Mouse (Mus musculus) kidney, postnatal 25 days (tissue): ENCODE results near the gene Muc1.
"Not testable (repeated sequence)": the region's sequence is repeated elsewhere in the genome, so short reads cannot be mapped to it uniquely, and the experiment has no call there.

Source experiments
- DNase-seq, 2 experiments: peaks; one replicate each; pipeline ENCODE4 v3.0.0; 2021; ENCODE audit warnings: mixed read lengths in 2 of 2

Muc1 gene

DNA sequence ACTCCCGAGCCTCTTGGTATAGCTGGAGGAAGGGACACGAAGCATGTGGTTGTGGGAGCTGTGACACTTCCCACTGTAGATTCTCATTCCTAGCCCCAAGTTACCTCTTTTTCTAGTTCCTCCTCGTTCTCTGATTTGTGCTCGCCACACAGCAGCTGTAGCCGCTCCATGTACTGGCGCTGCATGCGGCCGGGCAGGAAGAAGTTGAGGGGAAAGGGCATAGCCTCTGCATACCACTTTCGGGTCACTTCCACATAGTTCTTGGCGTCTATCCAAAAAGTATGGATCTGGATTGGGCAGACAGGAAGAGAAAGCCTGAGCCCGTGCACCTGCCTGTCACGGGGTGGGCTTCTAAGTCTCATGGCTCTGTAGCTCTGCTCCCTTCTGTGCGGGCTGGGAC, 18.7 kb upstream of the Muc1 start:
- peak in 1 of 2 experiments; percentile 58 for DNase-seq

DNA sequence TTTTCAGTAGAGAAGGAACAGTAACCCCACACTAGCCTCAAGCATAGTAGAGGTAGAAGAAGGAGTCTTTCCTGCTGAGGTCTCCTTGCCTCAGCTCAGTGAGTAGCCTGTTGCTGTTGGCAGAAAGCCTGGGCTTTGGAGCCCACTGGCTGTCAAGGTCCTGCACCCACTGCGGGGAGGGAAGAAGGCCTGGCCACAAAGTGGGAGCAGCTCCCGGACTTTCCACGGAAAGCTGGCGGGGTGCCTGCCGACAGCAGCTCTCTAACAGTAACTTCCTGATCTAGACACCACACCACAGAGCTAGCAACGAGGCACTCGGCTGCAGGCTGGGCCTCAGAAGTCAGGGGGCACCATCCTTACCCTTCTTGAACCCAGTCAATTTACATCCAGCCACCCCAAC, 18.1 kb upstream of the Muc1 start:
- DNase-seq = peak; percentile 61 to 77

DNA sequence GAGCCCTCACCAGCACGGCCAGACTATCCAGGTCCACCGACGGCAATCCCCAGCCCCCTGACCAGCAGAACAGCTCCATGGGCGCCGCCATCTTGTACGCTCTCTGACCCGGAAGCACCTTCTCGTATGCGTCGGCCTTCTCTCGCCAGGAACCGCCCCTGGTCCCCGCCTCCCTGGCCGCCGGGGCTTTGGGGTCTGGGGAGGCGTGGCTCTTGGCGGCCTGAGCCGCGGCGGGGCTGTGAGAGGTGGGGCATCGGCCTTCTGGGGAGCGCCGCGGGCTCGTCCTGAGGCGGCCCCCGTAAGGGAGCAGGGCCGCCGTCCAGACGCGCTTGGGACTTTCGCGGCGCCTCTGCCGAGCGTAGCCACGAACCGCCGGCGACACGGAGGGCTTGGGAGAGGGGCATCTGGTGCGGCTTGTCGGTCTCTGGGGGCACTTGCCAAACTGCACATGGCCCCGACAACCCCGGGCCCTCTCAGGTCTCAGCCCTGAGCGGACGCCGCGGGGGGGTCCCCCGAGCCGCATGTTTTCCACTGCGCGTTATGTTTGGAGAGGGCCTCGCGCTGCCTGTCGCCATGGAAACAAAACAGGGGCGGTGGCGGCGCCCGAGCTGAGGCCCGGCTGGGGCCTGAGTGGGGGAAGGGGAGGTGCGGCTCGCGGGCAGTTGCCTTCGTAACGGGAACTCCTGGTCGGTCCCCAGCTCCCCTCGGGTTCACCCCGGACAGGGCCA, 14.9 kb upstream of the Muc1 start:
- DNase-seq = peak; percentile 95 to 96

DNA sequence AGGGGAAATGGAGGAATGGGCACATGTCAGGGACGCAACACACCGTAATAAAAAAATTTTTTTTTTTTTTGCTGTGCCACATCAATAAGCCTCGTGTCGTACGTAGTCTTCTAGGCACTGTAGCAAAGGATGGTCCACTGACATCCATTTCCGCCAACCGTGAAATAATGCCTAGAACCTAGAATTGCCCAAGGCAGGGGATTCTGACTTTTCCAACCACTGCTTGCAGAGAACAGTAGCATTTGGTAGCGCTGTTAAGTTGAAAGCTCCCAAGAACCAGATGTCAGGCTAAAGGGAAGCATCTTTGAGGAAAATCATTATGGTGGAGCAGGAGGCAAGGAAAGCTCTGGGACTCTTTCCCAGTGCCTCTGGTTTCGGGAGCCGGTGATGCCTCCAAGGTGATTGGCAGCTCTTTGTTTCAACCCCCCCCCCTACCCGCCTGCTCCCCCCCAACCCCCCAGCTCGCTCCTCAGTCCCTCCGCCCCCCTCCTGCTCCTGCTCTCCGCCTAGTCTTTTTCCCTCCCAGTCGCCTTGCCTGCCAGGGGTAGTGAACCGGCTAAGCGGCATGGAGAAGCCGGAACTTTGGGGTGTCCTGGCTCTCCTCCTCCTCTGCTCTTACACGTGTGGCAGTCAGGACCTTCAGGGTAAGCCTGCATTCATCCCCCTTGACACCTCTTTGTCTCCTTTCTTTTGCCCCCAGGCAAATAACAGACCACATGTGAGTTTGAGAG, 14.0 kb upstream of the Muc1 start, which contains the start of gene Thbs3:
TSS of gene Thbs3 (plus strand) at position 500 of the 731 bp plus-strand sequence.
- no peak for DNase-seq

DNA sequence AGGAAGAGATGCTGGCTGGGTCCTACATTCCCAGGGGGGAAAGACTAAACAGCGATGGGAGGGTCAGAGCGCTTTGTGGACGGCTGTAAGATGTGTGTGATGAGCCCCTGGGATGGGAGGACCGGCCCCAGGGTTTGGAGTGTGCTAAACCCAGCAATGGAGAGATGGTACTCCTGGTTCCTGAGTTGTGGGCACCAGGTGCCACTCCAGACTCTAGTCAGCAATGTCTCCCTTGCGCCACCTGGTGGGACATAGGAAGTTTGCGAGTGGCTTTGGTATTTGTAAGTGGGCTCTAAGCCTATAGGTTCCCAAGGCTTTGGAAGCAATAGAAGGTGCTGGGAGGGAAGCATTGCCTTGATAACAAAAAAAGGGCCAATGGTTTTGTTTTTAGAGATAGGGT, 13.0 kb upstream of the Muc1 start:
- peak; percentile 88 to 93 for DNase-seq

DNA sequence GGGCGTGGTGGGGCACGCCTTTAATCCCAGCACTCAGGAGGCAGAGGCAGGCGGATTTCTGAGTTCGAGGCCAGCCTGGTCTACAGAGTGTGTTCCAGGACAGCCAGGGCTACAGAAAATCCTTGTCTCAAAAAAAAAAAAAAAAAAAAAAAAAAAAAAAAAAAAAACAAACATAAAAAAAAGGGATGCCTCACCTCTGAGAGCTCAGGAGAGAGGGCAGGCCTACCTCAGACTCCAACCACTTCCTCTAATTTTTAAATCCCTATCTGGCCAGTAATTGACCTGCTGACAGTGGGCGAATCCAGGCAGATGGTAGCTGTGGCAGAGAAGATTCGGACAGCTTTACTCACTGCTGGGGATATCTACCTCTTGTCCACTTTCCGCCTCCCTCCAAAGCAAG, 12.4 kb upstream of the Muc1 start:
- DNase-seq = not testable (repeated sequence)

DNA sequence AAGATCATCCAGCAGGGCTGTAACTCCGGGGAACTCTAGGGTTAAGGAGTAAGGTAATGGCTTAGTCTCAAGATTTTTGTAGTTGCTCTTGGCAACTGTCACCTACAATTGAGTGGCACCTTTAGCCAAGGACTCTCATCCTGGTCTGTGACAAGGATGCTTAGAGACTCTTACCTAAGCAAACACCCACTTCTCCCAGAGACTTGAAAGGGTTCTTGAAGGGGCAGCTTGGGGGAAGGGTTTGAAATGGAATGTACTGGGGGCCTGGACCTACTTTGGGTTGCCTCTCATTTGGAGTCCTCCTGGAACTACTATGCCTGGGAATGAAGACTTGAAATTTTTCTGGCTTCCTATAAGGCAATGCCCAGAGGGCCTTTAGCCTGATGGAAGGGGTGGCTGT, 10.6 kb upstream of the Muc1 start:
- DNase-seq = no peak

DNA sequence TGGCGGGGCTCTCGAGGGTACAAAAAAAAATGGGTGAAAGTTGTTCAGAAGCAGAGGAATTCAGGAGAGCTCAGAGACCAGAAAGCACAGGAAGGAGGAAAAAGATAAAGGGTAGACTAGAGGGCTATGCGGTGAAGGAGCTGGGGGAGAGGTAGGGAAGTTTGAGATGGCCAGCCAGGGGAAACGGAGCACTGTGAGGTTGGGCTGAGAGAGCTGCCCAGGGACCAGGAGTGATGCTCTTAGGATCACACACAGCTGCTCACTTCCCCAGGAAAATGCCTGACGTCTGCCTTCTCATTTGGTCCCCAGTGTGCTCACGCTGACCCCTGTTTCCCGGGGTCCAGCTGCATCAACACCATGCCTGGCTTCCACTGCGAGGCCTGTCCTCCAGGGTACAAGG, 9.3 kb upstream of the Muc1 start:
- DNase-seq = no peak

DNA sequence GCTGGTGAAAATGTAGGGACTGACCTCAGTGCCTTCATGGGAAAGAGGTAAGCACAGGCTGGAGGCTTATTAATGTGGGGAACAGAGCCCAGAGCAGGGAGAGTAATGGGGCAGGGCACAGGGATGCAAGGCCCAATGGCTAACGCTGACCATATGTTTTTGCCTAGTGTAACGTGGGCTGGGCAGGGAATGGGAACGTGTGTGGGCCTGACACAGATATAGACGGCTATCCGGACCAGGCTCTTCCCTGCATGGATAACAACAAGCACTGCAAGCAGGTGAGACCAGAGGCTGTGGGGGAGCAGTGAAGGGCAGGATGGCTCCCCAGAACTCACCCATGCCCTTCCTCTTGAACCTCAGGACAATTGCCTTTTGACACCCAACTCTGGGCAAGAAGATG, 7.7 kb upstream of the Muc1 start:
- DNase-seq = no peak

DNA sequence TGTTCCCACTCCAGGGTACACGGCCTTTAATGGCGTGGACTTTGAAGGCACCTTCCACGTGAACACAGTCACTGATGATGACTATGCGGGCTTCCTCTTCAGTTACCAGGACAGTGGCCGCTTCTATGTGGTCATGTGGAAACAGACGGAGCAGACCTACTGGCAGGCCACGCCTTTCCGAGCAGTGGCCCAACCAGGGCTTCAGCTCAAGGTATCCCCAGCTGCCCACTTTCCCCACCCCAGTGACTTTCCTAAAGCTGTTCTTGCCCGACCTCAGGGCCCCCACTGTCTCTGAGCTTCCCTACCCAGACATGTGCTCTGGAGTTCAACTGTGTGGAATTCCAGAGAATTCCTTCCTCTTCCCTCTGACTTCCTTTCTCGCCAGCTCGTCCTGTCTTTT, 4.1 kb upstream of the Muc1 start:
- peak in 1 of 2 experiments; percentile 36 for DNase-seq

DNA sequence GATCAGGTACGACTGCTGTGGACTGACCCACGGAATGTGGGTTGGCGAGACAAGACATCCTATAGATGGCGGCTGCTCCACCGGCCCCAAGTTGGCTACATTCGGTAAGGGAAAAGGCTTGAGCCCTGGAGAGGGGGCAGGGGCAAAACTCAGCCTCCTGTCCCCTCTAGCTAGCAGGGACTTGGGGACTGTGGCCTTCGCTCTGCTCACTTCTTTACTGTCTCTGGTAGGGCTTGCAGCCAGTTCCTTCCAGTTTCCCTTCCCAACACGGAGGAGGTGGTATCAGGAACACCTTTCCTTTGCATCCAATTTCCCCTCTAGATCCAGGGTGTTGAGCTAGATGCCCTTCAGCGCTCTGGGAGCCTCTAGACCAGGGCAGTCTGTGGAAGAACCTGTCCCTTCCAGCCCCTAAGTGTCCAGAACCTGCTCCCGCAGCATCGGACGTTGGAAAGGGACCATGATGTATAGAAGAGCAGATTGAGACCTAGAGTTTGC, 3.5 kb upstream of the Muc1 start:
- DNase-seq = peak in 1 of 2 experiments; percentile 28

DNA sequence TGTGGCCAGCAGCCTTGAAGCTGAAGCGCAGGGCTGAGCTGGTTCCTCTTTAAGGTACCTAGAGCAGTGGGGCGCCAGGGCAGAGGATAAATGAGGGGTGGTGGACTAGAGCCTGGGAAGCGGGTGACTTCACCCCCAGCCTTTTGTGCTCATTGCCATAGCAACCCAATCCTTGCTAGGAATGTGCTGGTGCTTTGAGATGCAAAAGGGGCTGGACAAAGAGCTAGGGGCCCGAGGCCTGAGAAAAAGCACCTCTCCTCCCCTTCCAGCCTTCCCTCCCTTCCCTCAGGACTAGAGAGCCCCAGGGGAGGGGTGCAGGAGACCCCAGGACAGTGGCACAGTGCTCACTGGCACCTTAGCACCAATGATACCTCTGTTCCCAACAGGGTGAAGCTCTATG, 2.9 kb upstream of the Muc1 start:
- DNase-seq = peak in 1 of 2 experiments; percentile 24

DNA sequence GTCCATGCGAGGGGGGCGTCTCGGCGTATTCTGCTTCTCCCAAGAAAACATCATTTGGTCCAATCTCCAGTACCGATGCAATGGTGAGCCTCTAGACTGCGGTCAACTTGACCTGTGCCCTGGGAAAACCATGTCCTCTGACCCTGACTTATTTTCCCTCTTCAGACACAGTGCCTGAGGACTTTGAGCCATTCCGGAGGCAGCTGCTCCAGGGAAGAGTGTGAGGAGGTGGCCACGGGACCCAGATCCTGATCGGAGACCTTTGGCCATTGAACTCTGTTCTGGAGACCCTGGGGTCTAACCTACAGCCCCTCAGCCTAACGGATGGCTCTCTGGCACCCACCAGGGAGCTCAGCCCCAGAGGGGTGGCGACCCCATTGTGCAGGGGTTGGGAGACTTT, 2.5 kb upstream of the Muc1 start:
- peak in 1 of 2 experiments; percentile 46 for DNase-seq

DNA sequence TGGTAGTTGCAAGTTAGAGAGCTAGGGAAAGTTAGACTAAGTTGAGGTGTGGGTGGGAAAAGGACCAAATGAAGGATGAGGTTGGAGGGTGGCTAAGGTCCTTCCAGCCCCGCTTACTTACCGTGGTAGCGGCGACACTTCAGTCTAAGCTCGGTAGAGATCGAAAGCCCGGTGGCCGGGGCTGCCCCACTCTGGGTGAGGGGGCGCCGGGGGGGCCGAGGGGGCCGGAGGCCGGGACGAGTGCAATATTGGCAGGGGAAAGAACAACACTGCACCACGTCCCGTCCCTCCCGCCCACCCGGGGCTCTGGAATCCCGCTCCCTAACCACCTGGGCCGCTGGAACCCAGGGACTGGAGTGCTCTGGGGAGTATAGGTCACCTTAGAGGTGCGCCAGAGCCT, 2.0 kb upstream of the Muc1 start, which contains the start of gene Mtx1:
TSS of gene Mtx1 (minus strand) at position 189 of the 400 bp plus-strand sequence.
- DNase-seq = peak in 1 of 2 experiments; percentile 33

DNA sequence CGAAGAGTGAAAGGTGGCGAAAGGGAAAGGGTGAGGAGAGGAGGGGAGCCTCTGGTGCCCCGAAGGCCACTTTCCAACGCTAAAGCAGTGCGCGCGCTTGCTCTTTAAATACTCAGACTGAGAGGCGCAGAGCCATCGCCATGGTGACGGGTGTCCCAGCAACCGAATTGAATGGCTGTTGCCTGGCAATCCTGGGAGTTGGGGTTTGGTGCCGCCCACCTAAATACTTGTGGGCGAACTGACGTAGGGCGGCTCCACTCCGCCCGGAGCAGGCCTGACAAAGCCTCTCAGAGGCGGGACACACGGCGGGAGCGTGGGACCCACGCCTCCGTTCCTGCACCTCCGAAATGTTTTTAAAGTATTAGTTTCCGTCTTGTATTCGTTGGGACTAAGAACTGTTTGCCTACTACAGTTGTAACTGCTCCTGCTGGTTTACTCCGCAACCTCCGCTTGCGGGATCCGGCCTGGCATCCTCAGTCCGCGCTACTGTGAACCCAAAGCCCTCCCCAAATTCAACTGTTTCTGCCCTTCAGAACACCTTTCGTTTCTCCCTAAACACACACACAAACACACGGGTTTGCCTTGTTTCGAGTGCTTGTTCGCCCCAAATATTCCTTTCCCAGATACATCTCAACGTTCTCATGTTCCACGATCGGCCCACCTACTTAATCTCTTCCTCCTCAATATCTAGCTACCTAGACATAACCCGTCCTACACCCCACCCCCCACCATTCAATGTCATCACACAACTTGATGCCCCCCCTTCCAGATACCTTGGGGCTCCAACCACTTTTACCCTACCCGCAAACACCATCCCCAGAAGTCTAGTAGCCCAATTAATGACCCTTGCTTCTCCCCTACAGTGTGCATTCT, 1.3 kb upstream of the Muc1 start:
- peak; percentile 90 to 95 for DNase-seq

DNA sequence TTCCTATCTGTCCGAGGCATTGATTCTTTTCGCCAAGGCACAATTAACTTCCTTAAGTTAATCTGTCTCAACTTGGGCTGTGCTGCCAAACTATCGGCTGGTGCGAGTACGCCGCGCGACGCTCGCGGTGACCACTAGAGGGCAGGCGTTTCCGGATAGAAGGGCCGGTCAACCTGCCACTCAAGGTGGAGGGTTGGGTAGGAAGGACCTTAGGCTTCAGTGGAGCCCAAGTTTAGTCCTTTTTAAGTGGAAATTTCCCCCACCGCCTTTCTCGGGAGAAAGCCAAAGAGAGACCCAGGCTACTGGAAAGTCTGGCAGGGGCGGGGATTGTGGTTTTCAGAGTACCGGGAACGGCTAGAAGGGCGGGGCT, 692 bp upstream of the Muc1 start:
- peak; percentile 92 to 94 for DNase-seq

DNA sequence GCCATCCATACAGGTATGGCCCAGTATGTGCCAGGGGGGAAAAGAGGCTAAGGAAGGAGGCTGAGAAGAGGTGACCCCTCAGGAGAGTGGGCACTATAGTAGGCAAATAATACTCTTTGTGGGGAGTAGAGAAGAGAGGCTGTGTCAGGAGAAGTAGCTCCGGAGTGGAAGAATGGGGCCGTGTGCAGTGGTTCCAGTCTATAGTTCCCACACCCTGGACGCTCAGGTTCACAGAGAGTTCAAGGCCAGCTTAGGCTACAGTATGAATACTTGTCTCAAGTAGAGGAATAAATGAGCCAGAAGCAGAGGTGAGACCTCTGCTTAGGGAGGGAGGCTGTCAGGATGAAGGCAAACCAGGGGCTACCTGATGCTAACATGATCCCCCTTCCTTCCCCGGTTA, 419 bp downstream of the Muc1 start:
- no peak for DNase-seq

DNA sequence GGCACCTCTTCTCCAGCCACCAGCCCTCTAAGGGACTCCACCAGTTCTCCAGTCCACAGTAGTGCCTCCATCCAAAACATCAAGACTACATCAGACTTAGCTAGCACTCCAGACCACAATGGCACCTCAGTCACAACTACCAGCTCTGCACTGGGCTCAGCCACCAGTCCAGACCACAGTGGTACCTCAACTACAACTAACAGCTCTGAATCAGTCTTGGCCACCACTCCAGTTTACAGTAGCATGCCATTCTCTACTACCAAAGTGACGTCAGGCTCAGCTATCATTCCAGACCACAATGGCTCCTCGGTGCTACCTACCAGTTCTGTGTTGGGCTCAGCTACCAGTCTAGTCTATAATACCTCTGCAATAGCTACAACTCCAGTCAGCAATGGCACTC, 1.7 kb downstream of the Muc1 start:
- no peak for DNase-seq

DNA sequence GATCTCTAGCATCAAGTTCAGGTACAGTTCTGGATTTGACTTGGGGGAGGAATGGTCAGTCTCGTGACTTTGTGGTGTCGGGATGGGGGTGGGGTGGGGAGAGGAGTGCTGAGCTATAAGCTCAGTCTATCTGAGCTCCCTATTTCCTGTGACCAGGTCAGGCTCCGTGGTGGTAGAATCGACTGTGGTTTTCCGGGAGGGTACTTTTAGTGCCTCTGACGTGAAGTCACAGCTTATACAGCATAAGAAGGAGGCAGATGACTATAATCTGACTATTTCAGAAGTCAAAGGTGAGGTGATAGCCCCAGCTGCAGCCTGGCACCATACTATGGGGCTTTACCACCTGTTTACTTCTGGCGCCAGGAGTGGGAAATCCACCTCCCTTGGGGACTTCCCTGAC, 2.5 kb downstream of the Muc1 start:
- no peak for DNase-seq

DNA sequence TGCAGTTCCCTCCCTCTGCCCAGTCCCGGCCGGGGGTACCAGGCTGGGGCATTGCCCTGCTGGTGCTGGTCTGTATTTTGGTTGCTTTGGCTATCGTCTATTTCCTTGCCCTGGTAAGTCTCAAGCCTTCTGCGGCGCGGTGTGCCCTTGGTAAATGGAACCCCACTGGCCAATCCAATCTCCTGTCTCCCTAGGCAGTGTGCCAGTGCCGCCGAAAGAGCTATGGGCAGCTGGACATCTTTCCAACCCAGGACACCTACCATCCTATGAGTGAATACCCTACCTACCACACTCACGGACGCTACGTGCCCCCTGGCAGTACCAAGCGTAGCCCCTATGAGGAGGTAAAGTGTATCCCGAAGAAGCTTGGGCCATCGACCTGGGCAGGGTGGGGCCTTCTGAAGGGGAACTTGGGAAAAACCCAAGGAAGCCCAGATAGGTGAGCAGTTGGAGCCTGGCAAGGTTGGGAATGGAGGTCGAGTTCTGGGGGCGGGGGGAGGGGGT, 3.0 kb downstream of the Muc1 start:
- no peak for DNase-seq

DNA sequence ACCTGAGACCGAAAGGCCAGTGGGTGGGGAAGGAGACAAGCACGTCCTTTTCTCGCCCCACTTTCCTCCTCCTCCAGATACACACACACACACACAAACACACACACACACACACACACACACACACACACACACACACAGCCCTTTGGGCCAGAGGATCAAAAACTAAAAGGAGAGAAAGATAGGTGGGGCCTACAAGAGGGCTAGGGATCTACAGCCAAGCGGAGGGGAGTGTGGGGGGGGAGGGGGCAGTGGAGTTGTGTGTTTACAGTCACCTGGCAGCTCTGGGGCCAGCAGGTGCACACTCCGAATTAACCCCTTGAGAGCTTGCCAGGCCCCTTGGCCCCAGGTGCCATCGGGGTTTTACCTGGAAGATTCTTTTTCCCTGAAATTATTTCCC, 3.8 kb downstream of the Muc1 start:
- peak in 1 of 2 experiments; percentile 47 for DNase-seq

DNA sequence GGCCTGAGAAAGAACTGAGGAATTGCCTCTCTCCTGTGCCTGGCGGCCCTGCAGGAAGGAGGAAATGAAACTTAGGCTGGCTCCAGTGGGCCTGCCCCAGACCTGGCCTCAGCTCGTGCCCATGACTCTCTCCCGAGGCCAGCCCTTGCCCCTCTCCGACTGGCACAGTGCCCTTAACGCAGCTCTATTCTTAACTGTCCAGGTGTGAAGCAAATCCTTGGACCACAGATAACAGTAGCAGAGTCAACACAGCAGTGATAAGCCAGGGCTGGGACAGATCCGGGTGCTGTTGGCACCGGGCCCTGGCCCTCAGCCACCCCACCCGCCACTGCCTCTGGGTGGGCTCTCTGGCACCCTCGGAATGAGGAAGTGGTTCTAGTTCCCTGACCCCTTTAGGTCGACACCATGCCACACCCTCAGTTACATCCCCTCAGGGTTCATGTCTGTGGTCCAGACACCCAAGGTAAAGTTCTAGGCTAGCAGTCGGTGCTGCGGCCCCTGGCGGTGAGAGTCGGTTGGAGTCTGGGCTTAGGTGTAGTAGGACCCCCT, 4.8 kb downstream of the Muc1 start:
- DNase-seq = no peak

DNA sequence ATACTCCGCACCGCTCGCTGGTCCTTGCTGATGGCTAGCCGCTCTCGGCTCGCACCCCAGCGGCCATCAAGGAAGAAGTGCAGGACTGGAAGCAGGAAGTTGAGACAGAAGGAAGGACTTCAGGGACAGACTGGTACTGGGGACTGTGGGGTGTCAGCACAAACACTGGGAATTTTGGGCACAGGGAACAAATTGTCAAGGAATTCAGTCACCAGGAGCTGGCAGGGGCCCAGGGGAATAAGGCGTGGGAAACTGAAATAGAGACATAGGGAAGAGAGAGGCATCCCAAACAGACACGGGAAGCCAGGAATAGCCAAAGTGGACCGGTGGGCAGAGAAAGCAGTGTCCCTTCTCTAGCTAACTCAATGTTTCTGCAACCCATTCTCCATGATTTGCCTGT, 7.7 kb downstream of the Muc1 start:
- DNase-seq = no peak
